Mouse (Mus musculus): ENCODE data around the gene Nxn. TPM values are rescaled to one million over a fixed set of nuclear protein-coding genes. Genes with fewer than 3 reads are reported as not detected.

Nxn gene
- polyA plus RNA-seq, 1 experiment from 2014 or later: 20.1 TPM

- Histone ChIP-seq H3K4me2 (ENCODE audit: low read depth, low read length) (no peak overlapping the region), H3K36me3 (ENCODE audit: control insufficient read depth, insufficient read depth, low read length) (no peaks in the 10 kb centered on the region), H3K9ac (ENCODE audit: low read depth, low read length) (no peak overlapping the region), H3K4me1 (ENCODE audit: control insufficient read depth, insufficient read depth, low read length) (peaks cover 24% of the 10 kb centered on the region), H3K9me3 (ENCODE audit: control insufficient read depth, low read length) (no peaks in the 10 kb centered on the region), H3K4me3 (ENCODE audit: low read length) (no peak overlapping the region), H3K27ac (ENCODE audit: low read length) (no peak overlapping the region), H3K27me3 (replicated peaks; ENCODE audit: control insufficient read depth, insufficient read depth, low read length) (no peaks in the 10 kb centered on the region)
- WGBS: 74% methylated on average over 12 of the region's 12 CpGs
- no peak for ATAC-seq
Measured at GRCm38 (mm10) chr11:76311224-76312000, 87.5 kb downstream of the Nxn start.

DNA sequence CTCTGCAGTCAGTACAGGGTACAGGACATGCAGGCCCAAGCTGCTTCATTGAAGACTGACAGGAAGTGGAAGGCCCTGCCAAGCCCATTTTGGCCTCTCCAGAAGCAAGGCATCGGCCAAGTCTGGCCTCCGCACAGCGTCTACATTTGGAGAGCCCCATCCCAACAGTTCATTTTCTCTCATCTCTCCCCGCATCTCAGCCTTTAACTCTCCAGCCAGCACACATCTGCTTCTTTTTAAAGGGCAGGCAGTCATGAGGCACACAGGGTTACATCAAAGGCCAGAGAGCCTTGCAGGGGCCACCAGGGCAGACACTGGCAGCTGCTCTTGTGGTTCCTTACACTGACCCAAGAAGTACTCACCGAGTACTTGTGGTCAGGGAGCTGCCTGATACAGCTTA, 89.1 kb downstream of the Nxn start:
- H3K4me2 ChIP-seq (ENCODE audit: low read depth, low read length): no peak overlapping the region
- H3K36me3 ChIP-seq (ENCODE audit: control insufficient read depth, insufficient read depth, low read length): no peaks in the 10 kb centered on the region
- WGBS: 49% methylated on average over 5 of the region's 5 CpGs
- no peaks in the 10 kb centered on the region for H3K27me3 ChIP-seq (replicated peaks; ENCODE audit: control insufficient read depth, insufficient read depth, low read length)
- no peak overlapping the region for H3K9ac ChIP-seq (ENCODE audit: low read depth, low read length)
- H3K27ac ChIP-seq (ENCODE audit: low read length): 0 out of 2 replicates have a peak overlapping the region, but pooled peaks have one; percentile 15
- ATAC-seq: no peak
- H3K4me3 ChIP-seq (ENCODE audit: low read length): no peak overlapping the region
- no peaks in the 10 kb centered on the region for H3K9me3 ChIP-seq (ENCODE audit: control insufficient read depth, low read length)
- H3K4me1 ChIP-seq (ENCODE audit: control insufficient read depth, insufficient read depth, low read length): peaks cover 24% of the 10 kb centered on the region

- Histone ChIP-seq H3K9me3 (ENCODE audit: control insufficient read depth, low read length) (no peaks in the 10 kb centered on the region), H3K4me1 (ENCODE audit: control insufficient read depth, insufficient read depth, low read length) (peaks cover 24% of the 10 kb centered on the region), H3K9ac (ENCODE audit: low read depth, low read length) (no peak overlapping the region), H3K4me2 (ENCODE audit: low read depth, low read length) (no peak overlapping the region), H3K36me3 (ENCODE audit: control insufficient read depth, insufficient read depth, low read length) (no peaks in the 10 kb centered on the region), H3K27ac (ENCODE audit: low read length) (no peak overlapping the region), H3K27me3 (replicated peaks; ENCODE audit: control insufficient read depth, insufficient read depth, low read length) (no peaks in the 10 kb centered on the region), H3K4me3 (ENCODE audit: low read length) (no peak overlapping the region)
- no peak for ATAC-seq
- WGBS: 39% methylated on average over 6 of the region's 6 CpGs
Measured at GRCm38 (mm10) chr11:76309072-76309471, 89.9 kb downstream of the Nxn start.

GRCm38 (mm10) chr11:76306769-76307168, 92.2 kb downstream of the Nxn start:
- H3K4me1 ChIP-seq (ENCODE audit: control insufficient read depth, insufficient read depth, low read length): peaks cover 28% of the 10 kb centered on the region
- 54% methylated on average over 4 of the region's 4 CpGs for WGBS
- ATAC-seq: no peak

DNA sequence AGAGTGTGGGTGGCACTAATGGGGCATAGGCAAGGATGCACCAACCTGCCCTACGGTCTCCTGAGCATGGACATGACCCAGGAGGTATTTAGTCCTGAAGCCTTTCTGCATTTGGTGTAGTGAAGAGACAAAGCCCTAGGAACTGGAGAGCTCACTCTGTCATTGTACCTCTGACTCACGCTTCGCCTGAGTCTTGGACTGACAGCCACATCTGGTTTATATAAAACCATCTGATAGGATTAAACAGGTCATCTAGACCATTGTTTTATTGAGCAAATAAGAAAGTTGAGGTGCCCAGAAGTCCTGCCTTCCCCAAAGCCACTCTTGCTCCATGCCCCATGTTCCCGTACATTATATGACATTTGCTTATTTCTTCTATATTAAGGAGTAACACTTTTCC, 93.4 kb downstream of the Nxn start:
- WGBS: 73% methylated on average over 4 of the region's 4 CpGs
- Histone ChIP-seq H3K4me1 (ENCODE audit: control insufficient read depth, insufficient read depth, low read length) (peaks cover 18% of the 10 kb centered on the region), H3K27me3 (replicated peaks; ENCODE audit: control insufficient read depth, insufficient read depth, low read length) (no peaks in the 10 kb centered on the region), H3K36me3 (ENCODE audit: control insufficient read depth, insufficient read depth, low read length) (no peaks in the 10 kb centered on the region), H3K27ac (ENCODE audit: low read length) (no peak overlapping the region; the same call in 1 of the 2 replicates), H3K9me3 (ENCODE audit: control insufficient read depth, low read length) (no peaks in the 10 kb centered on the region), H3K4me2 (ENCODE audit: low read depth, low read length) (no peak overlapping the region), H3K4me3 (ENCODE audit: low read length) (no peak overlapping the region), H3K9ac (ENCODE audit: low read depth, low read length) (no peak overlapping the region)
- ATAC-seq: no peak

More at GRCm38 (mm10) chr11:76306769-76307168, 92.2 kb downstream of the Nxn start:
- Histone ChIP-seq H3K9me3 (ENCODE audit: control insufficient read depth, low read length) (no peaks in the 10 kb centered on the region), H3K27ac (ENCODE audit: low read length) (no peak overlapping the region), H3K27me3 (replicated peaks; ENCODE audit: control insufficient read depth, insufficient read depth, low read length) (no peaks in the 10 kb centered on the region), H3K4me2 (ENCODE audit: low read depth, low read length) (no peak overlapping the region), H3K9ac (ENCODE audit: low read depth, low read length) (no peak overlapping the region), H3K4me3 (ENCODE audit: low read length) (no peak overlapping the region), H3K36me3 (ENCODE audit: control insufficient read depth, insufficient read depth, low read length) (no peaks in the 10 kb centered on the region)

- Histone ChIP-seq H3K4me2 (ENCODE audit: low read depth, low read length) (no peak overlapping the region), H3K4me1 (ENCODE audit: control insufficient read depth, insufficient read depth, low read length) (peaks cover 10% of the 10 kb centered on the region), H3K27me3 (replicated peaks; ENCODE audit: control insufficient read depth, insufficient read depth, low read length) (no peaks in the 10 kb centered on the region), H3K9me3 (ENCODE audit: control insufficient read depth, low read length) (no peaks in the 10 kb centered on the region), H3K27ac (ENCODE audit: low read length) (no peak overlapping the region), H3K4me3 (ENCODE audit: low read length) (no peak overlapping the region), H3K9ac (ENCODE audit: low read depth, low read length) (no peak overlapping the region), H3K36me3 (ENCODE audit: control insufficient read depth, insufficient read depth, low read length) (no peaks in the 10 kb centered on the region)
- WGBS: 62% methylated on average over 11 of the region's 11 CpGs
- ATAC-seq: no peak
Measured at GRCm38 (mm10) chr11:76303368-76303767, 95.6 kb downstream of the Nxn start.

DNA sequence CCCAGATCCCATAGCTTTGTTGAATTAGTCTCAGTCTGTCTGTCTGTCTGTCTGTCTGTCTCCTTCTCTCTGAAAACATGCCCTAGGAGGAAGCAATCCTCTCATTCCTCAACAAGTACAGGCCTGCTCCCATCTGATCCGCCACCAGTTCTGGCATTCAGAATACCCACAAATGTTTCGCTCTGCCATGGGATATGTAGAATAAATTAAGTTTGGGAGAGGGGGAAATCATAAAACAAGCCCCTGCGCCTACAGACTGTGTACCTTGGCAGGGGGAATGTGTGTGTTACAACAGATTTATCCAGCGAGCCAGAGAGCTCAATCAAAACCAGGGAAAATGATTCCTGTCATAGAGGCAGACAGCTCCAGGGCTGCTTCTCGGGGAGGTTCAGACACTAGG, 98.1 kb downstream of the Nxn start:
- no peak for ATAC-seq
- Histone ChIP-seq H3K9ac (ENCODE audit: low read depth, low read length) (no peak overlapping the region), H3K27me3 (replicated peaks; ENCODE audit: control insufficient read depth, insufficient read depth, low read length) (no peaks in the 10 kb centered on the region), H3K4me1 (ENCODE audit: control insufficient read depth, insufficient read depth, low read length) (peaks cover 20% of the 10 kb centered on the region), H3K4me3 (ENCODE audit: low read length) (no peak overlapping the region), H3K27ac (ENCODE audit: low read length) (no peak overlapping the region), H3K4me2 (ENCODE audit: low read depth, low read length) (no peak overlapping the region), H3K9me3 (ENCODE audit: control insufficient read depth, low read length) (no peaks in the 10 kb centered on the region), H3K36me3 (ENCODE audit: control insufficient read depth, insufficient read depth, low read length) (no peaks in the 10 kb centered on the region)
- WGBS: 89% methylated on average over 5 of the region's 5 CpGs

DNA sequence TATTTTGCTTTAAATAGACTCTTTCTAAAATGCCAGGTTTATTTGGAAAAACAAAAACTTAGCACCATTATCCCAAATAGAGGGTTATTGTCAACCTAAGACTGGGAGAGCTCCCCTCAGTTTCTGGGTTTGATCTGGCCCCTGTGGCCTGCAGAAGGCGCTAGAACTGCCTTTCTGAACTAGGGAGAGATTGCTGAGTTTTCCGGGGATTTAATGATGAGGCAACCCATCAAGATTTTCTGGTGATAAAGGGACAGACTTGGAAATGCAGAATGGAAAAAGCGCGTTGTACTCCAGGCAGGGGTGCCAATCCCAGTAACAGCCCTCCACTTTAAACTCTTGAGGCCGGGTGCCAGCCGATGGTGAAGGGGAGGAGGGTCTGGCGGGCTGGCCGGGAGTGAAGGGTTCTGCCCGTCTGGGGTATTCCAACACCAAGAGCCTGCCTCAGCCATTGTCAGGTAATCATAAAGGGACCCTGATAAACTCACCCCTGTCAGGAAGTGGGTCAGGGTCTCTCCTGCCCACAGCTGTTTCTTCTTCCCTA, 100.4 kb downstream of the Nxn start:
- Histone ChIP-seq H3K9me3 (ENCODE audit: control insufficient read depth, low read length) (no peaks in the 10 kb centered on the region), H3K4me3 (ENCODE audit: low read length) (no peak overlapping the region), H3K27me3 (replicated peaks; ENCODE audit: control insufficient read depth, insufficient read depth, low read length) (no peaks in the 10 kb centered on the region), H3K9ac (ENCODE audit: low read depth, low read length) (no peak overlapping the region), H3K4me2 (ENCODE audit: low read depth, low read length) (no peak overlapping the region), H3K4me1 (ENCODE audit: control insufficient read depth, insufficient read depth, low read length) (peaks cover 30% of the 10 kb centered on the region), H3K36me3 (ENCODE audit: control insufficient read depth, insufficient read depth, low read length) (no peaks in the 10 kb centered on the region), H3K27ac (ENCODE audit: low read length) (no peak overlapping the region)
- 69% methylated on average over 9 of the region's 9 CpGs for WGBS
- no peak for ATAC-seq

- WGBS: 66% methylated on average over 9 of the region's 9 CpGs
- H3K4me1 ChIP-seq (ENCODE audit: control insufficient read depth, insufficient read depth, low read length): peaks cover 37% of the 10 kb centered on the region
- no peaks in the 10 kb centered on the region for H3K36me3 ChIP-seq (ENCODE audit: control insufficient read depth, insufficient read depth, low read length)
- H3K4me3 ChIP-seq (ENCODE audit: low read length): no peak overlapping the region
- no peak overlapping the region for H3K4me2 ChIP-seq (ENCODE audit: low read depth, low read length)
- H3K27ac ChIP-seq (ENCODE audit: low read length): no peak overlapping the region
- no peaks in the 10 kb centered on the region for H3K9me3 ChIP-seq (ENCODE audit: control insufficient read depth, low read length)
- H3K27me3 ChIP-seq (replicated peaks; ENCODE audit: control insufficient read depth, insufficient read depth, low read length): no peaks in the 10 kb centered on the region
- ATAC-seq: no peak
- no peak overlapping the region for H3K9ac ChIP-seq (ENCODE audit: low read depth, low read length)
Measured at GRCm38 (mm10) chr11:76297252-76297651, 101.7 kb downstream of the Nxn start.
